Mouse (Mus musculus): ENCODE results near the gene Cbr3. TPM values are rescaled to one million over a fixed set of nuclear protein-coding genes. Genes with fewer than 3 reads are reported as not detected.
"Not testable (repeated sequence)": the region's sequence is repeated elsewhere in the genome, so short reads cannot be mapped to it uniquely, and the experiment has no call there.

Gene Cbr3
- polyA plus RNA-seq, 1 experiment from 2014 or later = 1.0 TPM

DNA sequence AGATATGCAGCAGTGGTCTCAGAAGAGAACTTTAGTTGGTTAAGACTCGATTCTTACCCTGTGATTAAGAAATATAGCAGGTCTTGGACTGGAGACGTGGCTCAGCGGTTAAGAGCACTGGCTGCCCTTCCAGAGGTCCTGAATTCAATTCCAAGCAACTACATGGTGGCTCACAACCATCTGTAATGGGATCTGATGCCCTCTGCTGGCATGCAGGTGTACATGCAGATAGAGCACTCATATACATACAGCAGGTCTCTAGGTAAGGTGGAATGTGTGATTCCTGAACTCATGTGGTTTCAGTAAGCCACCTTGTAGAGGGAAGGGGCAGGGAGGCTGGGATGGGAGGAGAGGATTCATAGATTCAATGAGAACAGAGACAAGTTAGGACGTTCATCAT is 4.8 kb upstream of the Cbr3 start:
- Histone ChIP-seq H3K4me3 (ENCODE audit: low read depth, low read length) (no peak overlapping the region), H3K4me2 (ENCODE audit: low read depth, low read length) (no peak overlapping the region), H3K27me3 (ENCODE audit: control insufficient read depth, insufficient read depth, low read length) (peaks cover 13% of the 10 kb centered on the region), H3K9ac (replicated peaks; ENCODE audit: low read length) (no peak overlapping the region), H3K9me3 (replicated peaks; ENCODE audit: control insufficient read depth, low read length) (no peaks in the 10 kb centered on the region), H3K36me3 (replicated peaks; ENCODE audit: control insufficient read depth, insufficient read depth, low read depth, low read length) (no peaks in the 10 kb centered on the region), H3K27ac (replicated peaks; ENCODE audit: low read depth, low read length) (no peak overlapping the region), H3K4me1 (ENCODE audit: control insufficient read depth, insufficient read depth, low read length) (no peaks in the 10 kb centered on the region)
- no peak for ATAC-seq (replicated peaks; ENCODE audit: insufficient number of reproducible peaks, low FRiP score, low TSS enrichment, low read depth)
- DNase-seq (ENCODE audit: low spot score) = no peak
- 80% methylated on average over 4 of the region's 4 CpGs for WGBS

GRCm38 (mm10) chr16:93679165-93679564 is 3.9 kb upstream of the Cbr3 start:
- Histone ChIP-seq H3K27ac (replicated peaks; ENCODE audit: low read depth, low read length) (no peak overlapping the region), H3K9me3 (replicated peaks; ENCODE audit: control insufficient read depth, low read length) (no peaks in the 10 kb centered on the region), H3K4me2 (ENCODE audit: low read depth, low read length) (no peak overlapping the region), H3K27me3 (ENCODE audit: control insufficient read depth, insufficient read depth, low read length) (peaks cover 20% of the 10 kb centered on the region), H3K4me1 (ENCODE audit: control insufficient read depth, insufficient read depth, low read length) (no peaks in the 10 kb centered on the region), H3K9ac (replicated peaks; ENCODE audit: low read length) (no peak overlapping the region), H3K36me3 (replicated peaks; ENCODE audit: control insufficient read depth, insufficient read depth, low read depth, low read length) (no peaks in the 10 kb centered on the region), H3K4me3 (ENCODE audit: low read depth, low read length) (no peak overlapping the region)
- 55% methylated on average over 9 of the region's 9 CpGs for WGBS
- no peak for DNase-seq (ENCODE audit: low spot score)
- no peak for ATAC-seq (replicated peaks; ENCODE audit: insufficient number of reproducible peaks, low FRiP score, low TSS enrichment, low read depth)

DNA sequence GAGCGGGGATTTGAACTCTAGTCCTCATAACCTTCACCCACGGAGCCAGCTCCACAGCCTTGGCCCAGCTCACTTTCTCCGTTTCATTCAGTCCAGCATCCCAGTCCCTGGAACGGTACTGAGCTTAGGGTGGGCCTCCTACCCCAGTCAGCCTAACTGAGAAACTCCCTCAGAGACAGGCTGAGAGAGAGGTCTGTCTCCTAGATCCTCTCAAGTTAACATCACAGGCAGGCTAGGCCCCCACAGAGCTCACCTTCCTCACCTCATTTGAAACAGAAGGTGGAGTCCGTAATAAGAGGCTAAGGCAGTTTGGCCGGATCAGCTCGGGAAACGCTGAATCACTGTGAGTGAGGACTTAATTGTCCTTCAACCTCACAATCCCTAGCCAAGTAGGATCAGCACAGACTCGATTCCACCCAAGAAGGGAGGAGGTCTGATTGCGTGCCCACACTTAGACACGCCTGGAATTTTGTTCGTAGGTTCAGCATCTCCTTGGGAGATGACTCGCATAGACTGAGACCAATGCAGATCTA is 793 bp upstream of the Cbr3 start:
- H3K4me2 ChIP-seq (ENCODE audit: low read depth, low read length) = peak overlapping the region; percentile 72
- peak overlapping the region; percentile 38; the same call in 1 of the 2 replicates for H3K4me3 ChIP-seq (ENCODE audit: low read depth, low read length)
- peak; percentile 30; the same call in 1 of the 2 replicates for ATAC-seq (replicated peaks; ENCODE audit: insufficient number of reproducible peaks, low FRiP score, low TSS enrichment, low read depth)
- no peaks in the 10 kb centered on the region for H3K36me3 ChIP-seq (replicated peaks; ENCODE audit: control insufficient read depth, insufficient read depth, low read depth, low read length)
- no peak for DNase-seq (ENCODE audit: low spot score)
- no peak overlapping the region for H3K27ac ChIP-seq (replicated peaks; ENCODE audit: low read depth, low read length)
- no peak overlapping the region for H3K9ac ChIP-seq (replicated peaks; ENCODE audit: low read length)
- 23% methylated on average over 13 of the region's 13 CpGs for WGBS
- peaks cover 30% of the 10 kb centered on the region for H3K27me3 ChIP-seq (ENCODE audit: control insufficient read depth, insufficient read depth, low read length)
- no peaks in the 10 kb centered on the region for H3K9me3 ChIP-seq (replicated peaks; ENCODE audit: control insufficient read depth, low read length)
- H3K4me1 ChIP-seq (ENCODE audit: control insufficient read depth, insufficient read depth, low read length) = no peaks in the 10 kb centered on the region

DNA sequence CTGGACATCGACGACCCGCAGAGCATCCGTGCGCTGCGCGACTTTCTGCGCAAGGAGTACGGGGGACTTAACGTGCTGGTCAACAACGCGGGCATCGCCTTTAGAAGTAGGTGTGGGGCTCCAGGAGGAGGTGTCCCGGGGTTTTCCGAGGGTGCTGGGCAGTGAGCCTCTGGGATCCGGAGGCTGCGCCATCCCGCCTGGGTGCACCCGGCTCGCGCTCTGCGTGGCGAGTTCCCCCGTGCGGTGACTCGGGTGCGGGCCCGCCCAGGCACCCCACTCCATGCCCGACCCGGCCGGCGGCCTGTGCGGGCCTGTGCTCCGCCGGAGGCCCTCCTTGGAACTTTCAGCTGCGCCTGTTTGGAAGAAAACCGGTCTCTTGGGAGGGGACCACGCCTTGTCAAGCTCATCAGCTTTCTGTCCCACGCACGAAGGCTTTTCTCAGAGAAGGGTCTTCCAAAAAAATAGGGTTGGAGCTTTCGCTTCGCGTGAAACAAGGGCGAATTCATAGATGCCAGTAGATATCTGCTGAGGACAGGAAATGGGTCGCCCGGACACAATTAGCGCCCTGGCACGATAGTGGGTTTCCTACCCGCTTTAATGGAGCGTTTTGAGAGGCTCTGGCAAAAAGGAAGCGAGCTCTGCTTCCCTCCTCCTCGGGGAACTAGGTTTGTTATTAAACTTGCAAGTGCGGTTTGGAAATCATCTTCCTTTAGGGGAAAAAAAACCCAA is 657 bp downstream of the Cbr3 start:
- Histone ChIP-seq H3K27me3 (ENCODE audit: control insufficient read depth, insufficient read depth, low read length) (peaks cover 30% of the 10 kb centered on the region), H3K9me3 (replicated peaks; ENCODE audit: control insufficient read depth, low read length) (no peaks in the 10 kb centered on the region), H3K27ac (replicated peaks; ENCODE audit: low read depth, low read length) (no peak overlapping the region), H3K4me3 (ENCODE audit: low read depth, low read length) (peak overlapping the region; percentile 38), H3K4me2 (ENCODE audit: low read depth, low read length) (peak overlapping the region; percentile 72), H3K36me3 (replicated peaks; ENCODE audit: control insufficient read depth, insufficient read depth, low read depth, low read length) (no peaks in the 10 kb centered on the region), H3K4me1 (ENCODE audit: control insufficient read depth, insufficient read depth, low read length) (no peaks in the 10 kb centered on the region), H3K9ac (replicated peaks; ENCODE audit: low read length) (peak overlapping the region; percentile 32; the same call in 1 of the 2 replicates)
- under 1% methylated on average over 53 of the region's 53 CpGs for WGBS
- no peak for ATAC-seq (replicated peaks; ENCODE audit: insufficient number of reproducible peaks, low FRiP score, low TSS enrichment, low read depth)
- DNase-seq (ENCODE audit: low spot score) = peak; percentile 18

DNA sequence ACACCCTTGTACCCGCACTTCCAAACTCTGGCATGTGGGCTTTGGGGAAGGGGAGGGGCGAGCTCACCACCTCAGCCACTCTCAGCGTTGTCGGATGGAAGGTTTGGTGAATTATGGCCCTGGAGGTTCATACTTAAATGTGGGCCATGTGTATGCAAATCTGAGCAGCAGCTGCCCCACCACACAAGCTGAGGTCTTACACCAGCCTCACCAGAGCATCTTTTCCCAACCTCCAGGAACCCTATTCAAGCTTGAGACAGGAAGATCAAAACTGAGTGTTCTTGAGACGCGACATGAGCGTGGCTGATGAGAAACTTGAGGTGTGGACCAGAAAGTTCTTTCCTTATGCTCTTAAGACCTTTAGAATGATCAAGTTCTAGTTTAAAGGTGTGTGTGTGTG is 1.4 kb downstream of the Cbr3 start:
- no peaks in the 10 kb centered on the region for H3K36me3 ChIP-seq (replicated peaks; ENCODE audit: control insufficient read depth, insufficient read depth, low read depth, low read length)
- WGBS = 32% methylated on average over 7 of the region's 7 CpGs
- no peak overlapping the region for H3K9ac ChIP-seq (replicated peaks; ENCODE audit: low read length)
- no peak overlapping the region for H3K27ac ChIP-seq (replicated peaks; ENCODE audit: low read depth, low read length)
- no peaks in the 10 kb centered on the region for H3K9me3 ChIP-seq (replicated peaks; ENCODE audit: control insufficient read depth, low read length)
- ATAC-seq (replicated peaks; ENCODE audit: insufficient number of reproducible peaks, low FRiP score, low TSS enrichment, low read depth) = no peak
- peak; percentile 20 for DNase-seq (ENCODE audit: low spot score)
- H3K4me3 ChIP-seq (ENCODE audit: low read depth, low read length) = no peak overlapping the region
- H3K4me2 ChIP-seq (ENCODE audit: low read depth, low read length) = no peak overlapping the region; the same call in 1 of the 2 replicates
- H3K4me1 ChIP-seq (ENCODE audit: control insufficient read depth, insufficient read depth, low read length) = no peaks in the 10 kb centered on the region
- H3K27me3 ChIP-seq (ENCODE audit: control insufficient read depth, insufficient read depth, low read length) = peaks cover 30% of the 10 kb centered on the region

- not testable (repeated sequence) for DNase-seq (ENCODE audit: low spot score); H3K4me1 ChIP-seq (ENCODE audit: control insufficient read depth, insufficient read depth, low read length); H3K36me3 ChIP-seq (replicated peaks; ENCODE audit: control insufficient read depth, insufficient read depth, low read depth, low read length); ATAC-seq (replicated peaks; ENCODE audit: insufficient number of reproducible peaks, low FRiP score, low TSS enrichment, low read depth); H3K27ac ChIP-seq (replicated peaks; ENCODE audit: low read depth, low read length); H3K4me2 ChIP-seq (ENCODE audit: low read depth, low read length); H3K4me3 ChIP-seq (ENCODE audit: low read depth, low read length); H3K9me3 ChIP-seq (replicated peaks; ENCODE audit: control insufficient read depth, low read length); H3K9ac ChIP-seq (replicated peaks; ENCODE audit: low read length)
- H3K27me3 ChIP-seq (ENCODE audit: control insufficient read depth, insufficient read depth, low read length) = peaks cover 30% of the 10 kb centered on the region
- WGBS = 85% methylated on average over 3 of the region's 3 CpGs
Observed at GRCm38 (mm10) chr16:93685783-93686182, 2.8 kb downstream of the Cbr3 start.

DNA sequence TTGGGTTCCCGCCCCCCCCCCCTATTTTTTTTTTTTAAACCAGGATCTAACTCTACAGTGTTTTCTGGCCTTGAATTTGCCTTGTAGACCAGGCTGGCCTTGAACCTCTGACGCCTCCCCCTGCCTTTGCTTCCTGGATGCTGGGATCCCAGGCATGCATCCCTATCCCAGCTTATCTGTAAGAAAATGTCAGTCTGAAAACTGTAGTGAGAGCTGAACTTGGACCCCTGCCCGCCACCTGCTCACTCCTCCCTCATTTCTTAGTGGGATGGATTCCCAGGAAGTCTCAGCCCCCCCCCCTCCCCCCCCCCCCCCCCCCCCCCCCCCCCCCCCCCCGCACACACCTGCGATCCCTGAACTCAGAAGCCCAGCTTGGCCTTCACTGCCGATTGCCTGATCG is 3.4 kb downstream of the Cbr3 start:
- H3K36me3 ChIP-seq (replicated peaks; ENCODE audit: control insufficient read depth, insufficient read depth, low read depth, low read length) = no peaks in the 10 kb centered on the region
- H3K27ac ChIP-seq (replicated peaks; ENCODE audit: low read depth, low read length) = no peak overlapping the region
- DNase-seq (ENCODE audit: low spot score) (no peak), ATAC-seq (replicated peaks; ENCODE audit: insufficient number of reproducible peaks, low FRiP score, low TSS enrichment, low read depth) (no peak)
- no peak overlapping the region for H3K9ac ChIP-seq (replicated peaks; ENCODE audit: low read length)
- H3K9me3 ChIP-seq (replicated peaks; ENCODE audit: control insufficient read depth, low read length) = no peaks in the 10 kb centered on the region
- peaks cover 30% of the 10 kb centered on the region for H3K27me3 ChIP-seq (ENCODE audit: control insufficient read depth, insufficient read depth, low read length)
- no peaks in the 10 kb centered on the region for H3K4me1 ChIP-seq (ENCODE audit: control insufficient read depth, insufficient read depth, low read length)
- WGBS = 75% methylated on average over 5 of the region's 7 CpGs
- H3K4me3 ChIP-seq (ENCODE audit: low read depth, low read length) = no peak overlapping the region
- no peak overlapping the region for H3K4me2 ChIP-seq (ENCODE audit: low read depth, low read length)

- H3K9ac ChIP-seq (replicated peaks; ENCODE audit: low read length) = no peak overlapping the region
- no peak for ATAC-seq (replicated peaks; ENCODE audit: insufficient number of reproducible peaks, low FRiP score, low TSS enrichment, low read depth)
- DNase-seq (ENCODE audit: low spot score) = peak; percentile 56
- no peak overlapping the region for H3K4me3 ChIP-seq (ENCODE audit: low read depth, low read length)
- H3K27ac ChIP-seq (replicated peaks; ENCODE audit: low read depth, low read length) = no peak overlapping the region
- no peaks in the 10 kb centered on the region for H3K9me3 ChIP-seq (replicated peaks; ENCODE audit: control insufficient read depth, low read length)
- 39% methylated on average over 5 of the region's 5 CpGs for WGBS
- H3K4me1 ChIP-seq (ENCODE audit: control insufficient read depth, insufficient read depth, low read length) = no peaks in the 10 kb centered on the region
- peaks cover 29% of the 10 kb centered on the region for H3K27me3 ChIP-seq (ENCODE audit: control insufficient read depth, insufficient read depth, low read length)
- no peak overlapping the region for H3K4me2 ChIP-seq (ENCODE audit: low read depth, low read length)
- H3K36me3 ChIP-seq (replicated peaks; ENCODE audit: control insufficient read depth, insufficient read depth, low read depth, low read length) = no peaks in the 10 kb centered on the region
Observed at GRCm38 (mm10) chr16:93686945-93687344, 3.9 kb downstream of the Cbr3 start.
